Mouse (Mus musculus) kidney, adult 2 months (tissue): ENCODE results near the gene Larp1b.

ENCODE experiments used
- CTCF ChIP-seq: fragments of 200-500 bp; conservative IDR thresholded peaks from 2 replicates; pipeline ENCODE4 v1.5.1; 2011; ENCODE audit warnings: low read depth, mild to moderate bottlenecking, control low read depth, low read length, moderate library complexity, mixed read lengths; ENCODE audit not compliant: insufficient read depth, insufficient read length
- POLR2A ChIP-seq: fragments of 200-500 bp; IDR thresholded peaks from one replicate; pipeline ENCODE4 v1.6.1; 2011; ENCODE audit warnings: low read depth, low read length, control low read depth

GRCm38 (mm10) chr3:40958831-40959230, 9.2 kb downstream of the Larp1b start:
- TF ChIP-seq CTCF (no peak), POLR2A (no peak)
